Mouse (Mus musculus): ENCODE results near the gene Ppia. TPM values are rescaled to one million over a fixed set of nuclear protein-coding genes. Genes with fewer than 3 reads are reported as not detected.

The Ppia gene
- total and polyA plus RNA-seq, 3 experiments = 5,764 to 9,428 (median 8,867) TPM

- no peak for TF ChIP-seq ELF1 (IDR thresholded peaks at IDR 0.05; ENCODE audit: low read depth, low read length)
- no peak for TF ChIP-seq USF1 (IDR thresholded peaks at IDR 0.05; ENCODE audit: low read depth, low read length)
- TF ChIP-seq MXI1 (IDR thresholded peaks at IDR 0.05; ENCODE audit: low read depth, low read length) = peak; percentile 94
- TF ChIP-seq MYC (IDR thresholded peaks at IDR 0.05; ENCODE audit: low read depth, low read length) = peak; percentile 70
- peak; percentile 54 for TF ChIP-seq POLR2A (IDR thresholded peaks at IDR 0.05; ENCODE audit: low read depth, low read length)
- TF ChIP-seq KAT2A (IDR thresholded peaks at IDR 0.05; ENCODE audit: insufficient replicate concordance, low read length) = no peak
- no peak for TF ChIP-seq ZNF384 (IDR thresholded peaks at IDR 0.05; ENCODE audit: low read depth, low read length)
- TF ChIP-seq ZC3H11A (IDR thresholded peaks at IDR 0.05; ENCODE audit: low read depth, low read length) = no peak
Measured at GRCm38 (mm10) chr11:6416405-6417034, 1.3 kb downstream of the Ppia start (continued).

GRCm38 (mm10) chr11:6417069-6417468 is 1.8 kb downstream of the Ppia start:
- Histone ChIP-seq H3K4me2 (ENCODE audit: insufficient read depth, low read depth, poor library complexity, severe bottlenecking) (peak overlapping the region; percentile 99), H3K9ac (ENCODE audit: insufficient read depth, low read depth) (peak overlapping the region; percentile 100), H3K9me3 (replicated peaks; ENCODE audit: low read length) (no peaks in the 10 kb centered on the region), H3K79me2 (replicated peaks; ENCODE audit: control insufficient read depth, extremely low read depth, insufficient read depth, poor library complexity, severe bottlenecking) (peaks cover 34% of the 10 kb centered on the region), H3K36me3 (replicated peaks in 1 of 2; ENCODE audit: control insufficient read depth in 1 of 2, insufficient read depth in 1 of 2, low read length in 1 of 2) (peaks cover 24 to 36% of the 10 kb centered on the region in 2 experiments), H3K4me3 (replicated peaks in 1 of 3; ENCODE audit: low read depth in 2 of 3, low read length in 2 of 3, poor library complexity in 1 of 3) (peak overlapping the region; percentile 93 to 94 (median 93)), H3K27ac (ENCODE audit: insufficient read depth, low read depth) (0 out of 2 replicates have a peak overlapping the region, but pooled peaks have one; percentile 34), H3K4me1 (ENCODE audit: control insufficient read depth in 1 of 2, insufficient read depth in 2 of 2) (peaks cover 5 to 43% of the 10 kb centered on the region in 2 experiments; a peak in 3 of 4 replicates), H3K27me3 (replicated peaks) (no peaks in the 10 kb centered on the region)
- in situ Hi-C loops (cut with MboI; ENCODE audit: low pct_ligation_motif_present, low pct_unique_long_range_greater_than_20kb, low sequenced_read_pairs) (no loop called here), dilution Hi-C loops (cut with MboI; ENCODE audit: extremely low pct_ligation_motif_present, extremely low pct_unique_long_range_greater_than_20kb, low sequenced_read_pairs) (no loop called here)
- TF ChIP-seq SIN3A (IDR thresholded peaks at IDR 0.05; ENCODE audit: low read length) (peak; percentile 8; the same call in 1 of the 2 replicates), MXI1 (IDR thresholded peaks at IDR 0.05; ENCODE audit: low read depth, low read length) (no peak), TBP (conservative IDR thresholded peaks at IDR 0.05; ENCODE audit: low read depth, low read length) (no peak), CHD2 (IDR thresholded peaks at IDR 0.05; ENCODE audit: low read length) (peak; percentile 39; the same call in 1 of the 2 replicates), KAT2A (IDR thresholded peaks at IDR 0.05; ENCODE audit: insufficient replicate concordance, low read length) (no peak), ZKSCAN1 (IDR thresholded peaks at IDR 0.05; ENCODE audit: borderline replicate concordance, low read depth, low read length) (peak; percentile 38)
- no peak for DNase-seq (ENCODE audit: extremely low read depth)

- Histone ChIP-seq H3K9ac (ENCODE audit: insufficient read depth, low read depth) (peak overlapping the region; percentile 100), H3K27ac (ENCODE audit: insufficient read depth, low read depth) (no peak overlapping the region), H3K9me3 (replicated peaks; ENCODE audit: low read length) (no peaks in the 10 kb centered on the region), H3K79me2 (replicated peaks; ENCODE audit: control insufficient read depth, extremely low read depth, insufficient read depth, poor library complexity, severe bottlenecking) (peaks cover 34% of the 10 kb centered on the region), H3K4me2 (ENCODE audit: insufficient read depth, low read depth, poor library complexity, severe bottlenecking) (peak overlapping the region; percentile 99), H3K27me3 (replicated peaks) (no peaks in the 10 kb centered on the region), H3K4me3 (replicated peaks in 1 of 3; ENCODE audit: low read depth in 2 of 3, low read length in 2 of 3, poor library complexity in 1 of 3) (peak overlapping the region; percentile 93 to 94 (median 93)), H3K4me1 (ENCODE audit: control insufficient read depth in 1 of 2, insufficient read depth in 2 of 2) (peaks cover 5 to 41% of the 10 kb centered on the region in 2 experiments; a peak in 3 of 4 replicates), H3K36me3 (replicated peaks in 1 of 2; ENCODE audit: control insufficient read depth in 1 of 2, insufficient read depth in 1 of 2, low read length in 1 of 2) (peaks cover 24 to 36% of the 10 kb centered on the region in 2 experiments)
- DNase-seq (ENCODE audit: extremely low read depth) = no peak
- in situ Hi-C loops (cut with MboI; ENCODE audit: low pct_ligation_motif_present, low pct_unique_long_range_greater_than_20kb, low sequenced_read_pairs) = no loop called here
- dilution Hi-C loops (cut with MboI; ENCODE audit: extremely low pct_ligation_motif_present, extremely low pct_unique_long_range_greater_than_20kb, low sequenced_read_pairs) = no loop called here
- TF ChIP-seq ZKSCAN1 (IDR thresholded peaks at IDR 0.05; ENCODE audit: borderline replicate concordance, low read depth, low read length) = no peak
- TF ChIP-seq NRF1 (IDR thresholded peaks at IDR 0.05; ENCODE audit: low read depth, low read length) = no peak
- peak; percentile 22; the same call in 1 of the 2 replicates for TF ChIP-seq POLR2A (IDR thresholded peaks at IDR 0.05; ENCODE audit: low read depth, low read length)
- TF ChIP-seq MYC (IDR thresholded peaks at IDR 0.05; ENCODE audit: low read depth, low read length) = no peak
- no peak for TF ChIP-seq EP300 (IDR thresholded peaks at IDR 0.05; ENCODE audit: low read length)
- TF ChIP-seq POLR2AphosphoS2 (IDR thresholded peaks at IDR 0.05; ENCODE audit: low read depth, low read length) = peak; percentile 95
- no peak for TF ChIP-seq USF1 (IDR thresholded peaks at IDR 0.05; ENCODE audit: low read depth, low read length)
- no peak for TF ChIP-seq TBP (conservative IDR thresholded peaks at IDR 0.05; ENCODE audit: low read depth, low read length)
- 0 out of 2 replicates have a peak, but pooled peaks have one; percentile 21 for TF ChIP-seq SIN3A (IDR thresholded peaks at IDR 0.05; ENCODE audit: low read length)
- no peak for TF ChIP-seq IRF4 (IDR thresholded peaks at IDR 0.05; ENCODE audit: low read depth, low read length)
- TF ChIP-seq ZMIZ1 (IDR thresholded peaks at IDR 0.05; ENCODE audit: low read depth, low read length) = peak; percentile 81; the same call in 1 of the 2 replicates
- no peak for TF ChIP-seq UBTF (IDR thresholded peaks at IDR 0.05; ENCODE audit: low read depth, low read length)
- TF ChIP-seq CHD2 (IDR thresholded peaks at IDR 0.05; ENCODE audit: low read length) = no peak
Measured at GRCm38 (mm10) chr11:6417490-6417889, 2.2 kb downstream of the Ppia start.
